ENCODE assay signal across 21 mouse cellular contexts in genomic region chr2:30936808-30937207, GRCm38 (mm10). TPM values are rescaled to one million over a fixed set of nuclear protein-coding genes. Genes with fewer than 3 reads are reported as not detected.
"Had no signal": no experiment of that assay in that cellular context is flagged by ENCODE, and none has a peak within 500 bp of the region (broad histone marks: within the 10 kb centered on the region; RNA-seq: fewer than 3 reads in every experiment).

No protein-coding gene starts in this region.

- ATAC-seq: forebrain, embryonic 13.5 days; forebrain, embryonic 14.5 days; forebrain, embryonic 15.5 days; forebrain, embryonic 16.5 days; forebrain, postnatal 0 days had no signal

- DNase-seq: cerebellum, adult 9-10 months; cerebellum, adult 9-11 months; cerebellum, postnatal 10 days; cerebellum, postnatal 14 days; cerebellum, postnatal 25 days; cerebellum, postnatal 36 days; embryo, embryonic 11 days; forebrain, postnatal 0 days; gastrocnemius, adult 2 months; gastrocnemius, postnatal 10 days; gastrocnemius, postnatal 14 days; gastrocnemius, postnatal 25 days; gastrocnemius, postnatal 36 days; heart, adult 11 months; heart, adult 18-20 months; heart, adult 2 months had no signal

RNA-seq across cellular contexts. Expression of gene Ptges, which starts 7.1 kb away (rescaled TPM):
- total RNA-seq: common myeloid progenitor, adult 5-6 weeks had no signal
